Mouse (Mus musculus) cortical plate, adult 2 months (tissue): Measurements from ENCODE around the gene Olfr558.

Source experiments
- CTCF ChIP-seq: fragments of 200-500 bp; IDR thresholded peaks from 2 replicates; pipeline ENCODE4 v1.5.1; 2011; ENCODE audit warnings: mild to moderate bottlenecking, control low read depth, low read length; ENCODE audit not compliant: insufficient read depth; ENCODE audit errors: extremely low read depth
- POLR2A ChIP-seq: fragments of 200-500 bp; IDR thresholded peaks from 2 replicates; pipeline ENCODE4 v1.6.1; 2011; ENCODE audit warnings: mild to moderate bottlenecking, low read length, control low read depth; ENCODE audit not compliant: insufficient read depth; ENCODE audit errors: extremely low read depth

DNA sequence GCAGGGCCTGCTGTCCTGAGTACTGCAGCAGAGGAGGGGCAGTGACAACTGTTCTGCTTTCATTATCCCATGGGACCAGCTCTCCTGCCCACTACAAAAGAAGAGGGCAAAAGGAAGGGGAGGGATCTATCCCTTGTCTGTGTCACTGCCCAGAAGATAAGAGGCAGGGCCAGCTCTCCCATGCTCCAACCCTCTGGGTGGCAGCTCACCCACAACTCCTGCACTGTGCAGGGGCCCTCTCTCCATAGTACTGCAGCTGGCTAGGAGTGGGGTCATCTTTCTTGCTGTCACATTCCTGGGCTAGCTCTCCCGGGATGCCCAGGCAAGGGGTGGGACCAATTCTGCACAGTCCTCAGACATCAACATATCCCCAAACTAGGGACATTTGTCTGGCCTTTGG, 31.8 kb downstream of the Olfr558 start:
- no peak for TF ChIP-seq CTCF
- TF ChIP-seq POLR2A, result no peak
